Mouse (Mus musculus) hematopoietic stem cell, adult 5-6 weeks (primary cell): ENCODE results near the gene Cnnm4. TPM values are rescaled to one million over a fixed set of nuclear protein-coding genes. Genes with fewer than 3 reads are reported as not detected.
A peak's percentile ranks its signal among the peaks of the same experiment; 100 is the strongest.

ENCODE experiments used
- ATAC-seq, 2 experiments: fragments of 125-278 bp in 1 of 2; replicated peaks in 1 of 2; 2 replicates each; pipeline ENCODE4 v1.8.0; 2016 to 2017; ENCODE audit warnings: inconsistent platforms in 2 of 2, mild to moderate bottlenecking in 2 of 2, moderate number of reproducible peaks in 2 of 2, low read depth in 1 of 2, moderate TSS enrichment in 1 of 2; ENCODE audit not compliant: low FRiP score in 2 of 2, poor library complexity in 2 of 2, severe bottlenecking in 2 of 2, insufficient read depth in 1 of 2, low TSS enrichment in 1 of 2
- total RNA-seq: library from RNA; stranded (forward); fragments of 172-1452, 232-1000 nt; gene quantifications from 2 replicates; pipeline ENCODE4 v1.2.3, GENCODE M21; 2017

Gene Cnnm4
- total RNA-seq, 1 experiment from 2014 or later, result 9.6 TPM

- no peak for ATAC-seq
Observed at GRCm38 (mm10) chr1:36465641-36466160, 5.7 kb upstream of the Cnnm4 start.

- no peak for ATAC-seq
Observed at GRCm38 (mm10) chr1:36467446-36467845, 4.0 kb upstream of the Cnnm4 start.

- no peak for ATAC-seq
Observed at GRCm38 (mm10) chr1:36469811-36470444, 1.5 kb upstream of the Cnnm4 start.

- peak in 1 of 2 experiments; percentile 1; a peak in 1 of 4 replicates for ATAC-seq
Observed at GRCm38 (mm10) chr1:36472106-36472440, 653 bp downstream of the Cnnm4 start.

GRCm38 (mm10) chr1:36473211-36473780 lies 1.9 kb downstream of the Cnnm4 start:
- ATAC-seq, result no peak

- ATAC-seq, result no peak
Observed at GRCm38 (mm10) chr1:36474646-36475045, 3.2 kb downstream of the Cnnm4 start.

GRCm38 (mm10) chr1:36475480-36476110 lies 4.2 kb downstream of the Cnnm4 start:
- no peak for ATAC-seq

- ATAC-seq, result no peak
Observed at GRCm38 (mm10) chr1:36476426-36476825, 5.0 kb downstream of the Cnnm4 start.

GRCm38 (mm10) chr1:36478343-36478795 lies 6.9 kb downstream of the Cnnm4 start:
- no peak for ATAC-seq

- ATAC-seq, result no peak
Observed at GRCm38 (mm10) chr1:36479903-36480899, 8.8 kb downstream of the Cnnm4 start.

- ATAC-seq, result no peak
Observed at GRCm38 (mm10) chr1:36483825-36484224, 12.4 kb downstream of the Cnnm4 start.

- no peak for ATAC-seq
Observed at GRCm38 (mm10) chr1:36485080-36485479, 13.7 kb downstream of the Cnnm4 start.

- no peak for ATAC-seq
Observed at GRCm38 (mm10) chr1:36487111-36487510, 15.7 kb downstream of the Cnnm4 start.

- no peak for ATAC-seq
Observed at GRCm38 (mm10) chr1:36489661-36490060, 18.2 kb downstream of the Cnnm4 start.

GRCm38 (mm10) chr1:36492416-36493139 lies 21.2 kb downstream of the Cnnm4 start:
- ATAC-seq, result peak in 1 of 2 experiments; percentile 32; a peak in 1 of 4 replicates

- no peak for ATAC-seq
Observed at GRCm38 (mm10) chr1:36493299-36493698, 21.9 kb downstream of the Cnnm4 start.

GRCm38 (mm10) chr1:36496719-36497118 lies 25.3 kb downstream of the Cnnm4 start:
- ATAC-seq, result no peak
